Mouse (Mus musculus) frontal cortex, adult 2 months (tissue): ENCODE results near the gene Shisa5. TPM values are rescaled to one million over a fixed set of nuclear protein-coding genes. Genes with fewer than 3 reads are reported as not detected.
A peak's percentile ranks its signal among the peaks of the same experiment; 100 is the strongest.

Source experiments
- DNase-seq, 2 experiments: peaks; one replicate each; pipeline ENCODE4 v3.0.0; 2022; ENCODE audit warnings: low spot score in 1 of 2; ENCODE audit errors: extremely low spot score in 1 of 2
- polyA plus RNA-seq: library from polyadenylated mRNA; depleted of rRNA; stranded (reverse); fragments of >200 nt; gene quantifications from 2 replicates; pipeline ENCODE4 v1.2.3, GENCODE M21; 2012

Gene Shisa5
- polyA plus RNA-seq, 1 experiment = 101 TPM

GRCm38 (mm10) chr9:109084922-109085321 lies 46.6 kb downstream of the Shisa5 start:
- DNase-seq = no peak

GRCm38 (mm10) chr9:109087987-109088386 lies 49.6 kb downstream of the Shisa5 start:
- DNase-seq = peak in 1 of 2 experiments; percentile 56

- peak in 1 of 2 experiments; percentile 31 for DNase-seq
Measured at GRCm38 (mm10) chr9:109090446-109090845, 52.1 kb downstream of the Shisa5 start.

GRCm38 (mm10) chr9:109091802-109092201 lies 53.4 kb downstream of the Shisa5 start:
- no peak for DNase-seq

- DNase-seq = no peak
Measured at GRCm38 (mm10) chr9:109092799-109093198, 54.4 kb downstream of the Shisa5 start.

- DNase-seq = no peak
Measured at GRCm38 (mm10) chr9:109093786-109094552, 55.6 kb downstream of the Shisa5 start.

GRCm38 (mm10) chr9:109094553-109095136 lies 56.3 kb downstream of the Shisa5 start:
- DNase-seq = no peak

GRCm38 (mm10) chr9:109095137-109095982 lies 57.0 kb downstream of the Shisa5 start, which contains the start of gene Plxnb1:
Gene Plxnb1 (plus strand): TSS chr9:109095389.
- peak in 1 of 2 experiments; percentile 59 for DNase-seq

- peak in 1 of 2 experiments; percentile 37 for DNase-seq
Measured at GRCm38 (mm10) chr9:109096251-109096661, 57.9 kb downstream of the Shisa5 start.

GRCm38 (mm10) chr9:109096856-109097255 lies 58.5 kb downstream of the Shisa5 start:
- DNase-seq = no peak

GRCm38 (mm10) chr9:109097291-109097690 lies 58.9 kb downstream of the Shisa5 start:
- DNase-seq = no peak

GRCm38 (mm10) chr9:109097831-109098230 lies 59.5 kb downstream of the Shisa5 start:
- peak; percentile 64 to 74 for DNase-seq

GRCm38 (mm10) chr9:109098366-109098765 lies 60.0 kb downstream of the Shisa5 start:
- no peak for DNase-seq

GRCm38 (mm10) chr9:109098969-109099368 lies 60.6 kb downstream of the Shisa5 start:
- peak in 1 of 2 experiments; percentile 50 for DNase-seq

- no peak for DNase-seq
Measured at GRCm38 (mm10) chr9:109100307-109100928, 62.1 kb downstream of the Shisa5 start.

- no peak for DNase-seq
Measured at GRCm38 (mm10) chr9:109101933-109102445, 63.6 kb downstream of the Shisa5 start.

- no peak for DNase-seq
Measured at GRCm38 (mm10) chr9:109102541-109102940, 64.2 kb downstream of the Shisa5 start.

GRCm38 (mm10) chr9:109103250-109103649 lies 64.9 kb downstream of the Shisa5 start:
- no peak for DNase-seq

- DNase-seq = no peak
Measured at GRCm38 (mm10) chr9:109104083-109104482, 65.7 kb downstream of the Shisa5 start.

GRCm38 (mm10) chr9:109105011-109105410 lies 66.6 kb downstream of the Shisa5 start:
- DNase-seq = no peak
